Mouse (Mus musculus) embryonic fibroblast, embryonic 13.5 days (primary cell): Measurements from ENCODE around the gene Ropn1l.

ENCODE experiments used
- CTCF ChIP-seq: IDR thresholded peaks from 2 replicates; pipeline ENCODE4 v1.5.1; 2011; ENCODE audit warnings: mild to moderate bottlenecking, control low read depth, low read length, moderate library complexity, borderline replicate concordance; ENCODE audit not compliant: insufficient read depth
- POLR2A ChIP-seq: IDR thresholded peaks from 2 replicates; pipeline ENCODE4 v1.6.1; 2011; ENCODE audit warnings: low read depth, mild to moderate bottlenecking, control low read depth, low read length, moderate library complexity

DNA sequence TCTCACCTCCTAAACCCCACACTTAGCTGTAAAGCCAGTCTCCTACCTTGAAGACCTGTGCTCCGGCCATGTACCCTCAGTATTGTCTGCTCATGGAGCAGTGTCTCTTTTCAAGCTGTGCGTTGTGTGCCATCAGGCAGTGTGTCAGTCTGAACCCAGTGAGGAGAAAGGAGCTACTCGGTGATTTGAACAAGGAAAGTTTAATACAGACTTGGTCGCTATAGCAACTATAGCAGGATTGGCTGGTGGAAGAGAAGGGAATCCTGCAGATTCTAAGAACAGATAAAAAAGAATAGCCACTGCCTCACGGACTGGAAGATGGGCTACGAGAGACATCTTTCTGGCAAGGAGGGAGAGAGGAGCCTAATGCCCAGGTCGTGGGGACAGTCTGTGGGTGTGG lies 24.1 kb downstream of the Ropn1l start:
- TF ChIP-seq CTCF: no peak
- TF ChIP-seq POLR2A: no peak
